Comparison of ENCODE assay signal across 8 mouse cellular contexts in genomic region chr2:25395721-25396596, GRCm38 (mm10). TPM values are rescaled to one million over a fixed set of nuclear protein-coding genes. Genes with fewer than 3 reads are reported as not detected.
DNase-seq lines count a peak whose midpoint lies in the region; ATAC-seq lines count a peak whose summit lies in the region.

Gene Entpd2, plus strand, starts transcription at chr2:25395874.

- no peak for DNase-seq in left cerebral cortex, adult 18-20 months (ENCODE audit: low spot score in 2 of 2)
- DNase-seq in left cerebral cortex, postnatal 4 days = no peak
- DNase-seq in cerebellum, adult 9-11 months = peak; percentile 70
- no peak for DNase-seq in spleen, postnatal 14 days (ENCODE audit: low spot score in 2 of 2)

- ATAC-seq in granulocyte monocyte progenitor cell, adult 5-6 weeks (replicated peaks; ENCODE audit: poor library complexity, severe bottlenecking) = peak; percentile 40
- peak; percentile 90 for ATAC-seq in intestine, embryonic 16.5 days
- ATAC-seq in limb, embryonic 15.5 days (ENCODE audit: insufficient number of reproducible peaks, low FRiP score, low TSS enrichment, low read depth) = no peak
- no peak for ATAC-seq in neural tube, embryonic 12.5 days (ENCODE audit: low FRiP score, low read depth)

- intact Hi-C loops in left cerebral cortex, postnatal 4 days (cut with DNase I) = no loop called here

- H3K27ac ChIP-seq in intestine, embryonic 16.5 days (ENCODE audit: low read length) = peak within 1 kb of the TSS; percentile 69
- H3K27ac ChIP-seq in limb, embryonic 15.5 days = no peak within 1 kb of the TSS
- H3K27ac ChIP-seq in neural tube, embryonic 12.5 days = no peak within 1 kb of the TSS

- H3K4me2 ChIP-seq in intestine, embryonic 16.5 days (ENCODE audit: low read depth, low read length) = peak within 1 kb of the TSS; percentile 88
- H3K4me2 ChIP-seq in limb, embryonic 15.5 days = peak within 1 kb of the TSS; percentile 60
- H3K4me2 ChIP-seq in neural tube, embryonic 12.5 days (replicated peaks) = peak within 1 kb of the TSS; percentile 66

- H3K4me1 ChIP-seq in intestine, embryonic 16.5 days (ENCODE audit: control insufficient read depth, insufficient read depth, low read length) = peaks cover 25% of the 10 kb centered on the region
- H3K4me1 ChIP-seq in limb, embryonic 15.5 days = peaks cover 31% of the 10 kb centered on the region
- peaks cover 21% of the 10 kb centered on the region for H3K4me1 ChIP-seq in neural tube, embryonic 12.5 days

- H3K36me3 ChIP-seq in intestine, embryonic 16.5 days (ENCODE audit: control insufficient read depth, insufficient read depth, low read length) = no peaks in the 10 kb centered on the region
- H3K36me3 ChIP-seq in limb, embryonic 15.5 days = no peaks in the 10 kb centered on the region
- no peaks in the 10 kb centered on the region for H3K36me3 ChIP-seq in neural tube, embryonic 12.5 days

- H3K9ac ChIP-seq in intestine, embryonic 16.5 days (ENCODE audit: low read depth, low read length) = peak within 1 kb of the TSS; percentile 73
- 0 out of 2 replicates have a peak within 1 kb of the TSS, but pooled peaks have one; percentile 5 for H3K9ac ChIP-seq in limb, embryonic 15.5 days
- H3K9ac ChIP-seq in neural tube, embryonic 12.5 days = peak within 1 kb of the TSS; percentile 42

- peaks cover 26% of the 10 kb centered on the region; the same call in 1 of the 2 replicates for H3K27me3 ChIP-seq in intestine, embryonic 16.5 days (replicated peaks; ENCODE audit: control insufficient read depth, insufficient read depth, low read length)
- peaks cover 76% of the 10 kb centered on the region for H3K27me3 ChIP-seq in limb, embryonic 15.5 days
- peaks cover 75% of the 10 kb centered on the region for H3K27me3 ChIP-seq in neural tube, embryonic 12.5 days (replicated peaks)

- H3K4me3 ChIP-seq in intestine, embryonic 16.5 days (ENCODE audit: low read length) = peak within 1 kb of the TSS; percentile 64
- H3K4me3 ChIP-seq in limb, embryonic 15.5 days = peak within 1 kb of the TSS; percentile 36
- H3K4me3 ChIP-seq in neural tube, embryonic 12.5 days = peak within 1 kb of the TSS; percentile 26

- no peaks in the 10 kb centered on the region for H3K9me3 ChIP-seq in intestine, embryonic 16.5 days (ENCODE audit: control insufficient read depth, low read length)
- H3K9me3 ChIP-seq in limb, embryonic 15.5 days = no peaks in the 10 kb centered on the region
- no peaks in the 10 kb centered on the region for H3K9me3 ChIP-seq in neural tube, embryonic 12.5 days

- 1% methylated on average over 57 of the region's 57 CpGs for WGBS in intestine, embryonic 16.5 days
- 1% methylated on average over 52 of the region's 57 CpGs for WGBS in limb, embryonic 15.5 days
- WGBS in neural tube, embryonic 12.5 days = 1% methylated on average over 56 of the region's 57 CpGs

RNA-seq across cellular contexts. Expression of gene Entpd2, which starts in this region (rescaled TPM):
- 10 to 100 TPM; 13.6 to 13.8 TPM for total RNA-seq in left cerebral cortex, adult 18-20 months (2021)
- total RNA-seq in left cerebral cortex, postnatal 4 days (2021) = 1 to 10 TPM; 6.8 to 7.2 TPM
- total RNA-seq in granulocyte monocyte progenitor cell, adult 5-6 weeks (2014; fragmentation: Nextera tagmentation) = not detected in 2 replicates
- total RNA-seq in granulocyte monocyte progenitor cell, adult 5-6 weeks (2017) = not detected in 2 replicates
- 23.7 and 27.4 TPM in 2 replicates for polyA plus RNA-seq in intestine, embryonic 16.5 days (2015; fragmentation: Nextera tagmentation; extraction: Ambion mirVana)
- polyA plus RNA-seq in limb, embryonic 15.5 days (2015; fragmentation: Nextera tagmentation; extraction: Ambion mirVana) = 4.2 and 11.7 TPM in 2 replicates
- polyA plus RNA-seq in neural tube, embryonic 12.5 days (2016; fragmentation: Nextera tagmentation; extraction: Ambion mirVana) = 0.75 and 1.5 TPM in 2 replicates

Comparison
In these comparisons a context has a peak if more than half of its experiments do, and no peak if none do; other contexts are left out.
1. RNA of gene Entpd2 (total RNA-seq): 13.6 to 13.8 TPM in left cerebral cortex, adult 18-20 months and 6.8 to 7.2 TPM in left cerebral cortex, postnatal 4 days; not detected in granulocyte monocyte progenitor cell, adult 5-6 weeks; every median in the first group is over 4 times any median in the second.
2. Peak in ATAC-seq in granulocyte monocyte progenitor cell, adult 5-6 weeks; RNA of the gene not detected or under 1 TPM.
3. H3K9ac ChIP-seq: peak in every context shown above with its lines; median percentile 73 in intestine, embryonic 16.5 days; 42 in neural tube, embryonic 12.5 days; 5 in limb, embryonic 15.5 days.
4. Peak in every context shown above with its lines, with median percentiles within 50 percentile points of each other: H3K4me2 ChIP-seq and H3K4me3 ChIP-seq.